Mouse (Mus musculus) stomach, postnatal 0 days (tissue): Measurements from ENCODE around the gene Gm20479. TPM values are rescaled to one million over a fixed set of nuclear protein-coding genes. Genes with fewer than 3 reads are reported as not detected.

ENCODE experiments used
- ATAC-seq: fragments of 200-750 bp; cut with Nextera tagmentation; 2 replicates; pipeline ENCODE4 v1.8.0; 2017; ENCODE audit not compliant: low FRiP score, low TSS enrichment
- DNase-seq: peaks from one replicate; pipeline ENCODE4 v3.0.0-alpha.2; 2016; ENCODE audit warnings: low spot score
- H3K27ac ChIP-seq: fragments of 300-500 bp; sonication (generic); replicated peaks from 2 replicates; pipeline ENCODE4 v1.5.1; 2014; ENCODE audit warnings: mild to moderate bottlenecking, control low read depth
- H3K27me3 ChIP-seq: fragments of 300-500 bp; sonication (generic); 2 replicates; pipeline ENCODE4 v1.6.1; 2014; ENCODE audit warnings: low read length; ENCODE audit not compliant: control insufficient read depth, insufficient read depth
- H3K36me3 ChIP-seq: fragments of 300-500 bp; sonication (generic); 2 replicates; pipeline ENCODE4 v1.6.1; 2014; ENCODE audit warnings: low read length, mixed read lengths; ENCODE audit not compliant: control insufficient read depth, insufficient read depth
- H3K4me1 ChIP-seq: fragments of 300-500 bp; sonication (generic); replicated peaks from 2 replicates; pipeline ENCODE4 v1.6.1; 2014; ENCODE audit warnings: antibody characterized with exemption; ENCODE audit not compliant: control insufficient read depth, insufficient read depth
- H3K4me2 ChIP-seq: fragments of 300-500 bp; sonication (generic); replicated peaks from 2 replicates; pipeline ENCODE4 v1.6.1; 2014; ENCODE audit warnings: low read depth, mild to moderate bottlenecking, control low read depth, moderate library complexity
- H3K4me3 ChIP-seq: fragments of 300-500 bp; sonication (generic); 2 replicates; pipeline ENCODE4 v1.5.1; 2014; ENCODE audit warnings: low read depth, low read length, control low read depth
- H3K9ac ChIP-seq: fragments of 300-500 bp; sonication (generic); 2 replicates; pipeline ENCODE4 v1.6.1; 2014; ENCODE audit warnings: mild to moderate bottlenecking, low read length, control low read depth, mixed read lengths
- H3K9me3 ChIP-seq: fragments of 300-500 bp; sonication (generic); 2 replicates; pipeline ENCODE4 v1.6.1; 2016; ENCODE audit warnings: low read length; ENCODE audit not compliant: control insufficient read depth
- CTCF ChIP-seq: IDR thresholded peaks from 2 replicates; pipeline ENCODE4 v1.5.1; 2016; ENCODE audit warnings: antibody characterized with exemption, low read depth, mild to moderate bottlenecking, moderate library complexity
- EP300 ChIP-seq: optimal IDR thresholded peaks from 2 replicates; pipeline ENCODE3; 2016; ENCODE audit warnings: antibody characterized with exemption
- WGBS: fragments of 180-500 bp; shearing (Covaris S2); extraction: QIAGEN DNeasy Blood & Tissue Kit; methylation state at CpG from one replicate; pipeline ENCODE4 v1.1.7; 2014; 5-methylcytosine and 5-hydroxymethylcytosine counted together
- polyA plus RNA-seq: library from polyadenylated mRNA; unstranded; fragments of >200 nt; fragmentation: Nextera tagmentation; extraction: Ambion mirVana; gene quantifications from 2 replicates; pipeline ENCODE4 v1.2.1, GENCODE M21; 2015

Gm20479 gene
- polyA plus RNA-seq, 1 experiment from 2014 or later, result 0.28 TPM

DNA sequence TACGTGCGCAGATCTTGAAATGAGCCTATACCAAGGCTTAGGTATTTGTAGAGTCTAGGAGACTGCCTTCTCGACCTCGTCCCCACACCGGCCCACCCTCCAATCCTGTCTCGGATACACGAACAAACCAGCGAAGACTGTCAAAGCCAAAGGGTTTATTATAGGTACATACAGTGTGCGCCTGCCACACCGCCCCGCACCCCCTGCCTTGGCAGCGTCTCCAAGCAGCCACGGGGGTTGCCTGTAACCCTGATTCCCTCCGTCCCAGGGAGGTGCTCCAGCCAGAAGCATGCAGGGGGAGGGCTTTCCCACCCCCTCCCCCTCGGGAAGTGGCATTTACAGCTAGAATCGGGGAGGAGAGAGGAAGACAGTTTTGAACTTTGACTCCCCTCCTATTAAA lies 971 bp downstream of the Gm20479 start:
- Histone ChIP-seq H3K9ac (no peak overlapping the region), H3K4me2 (peak overlapping the region; percentile 77), H3K4me3 (peak overlapping the region; percentile 68), H3K9me3 (no peaks in the 10 kb centered on the region), H3K4me1 (peaks cover 9% of the 10 kb centered on the region; the same call in 1 of the 2 replicates), H3K36me3 (0 out of 2 replicates have a peak, but pooled peaks cover 3% of the 10 kb centered on the region), H3K27me3 (no peaks in the 10 kb centered on the region), H3K27ac (peak overlapping the region; percentile 88)
- DNase-seq (peak; percentile 49), ATAC-seq (peak; percentile 25)
- TF ChIP-seq CTCF (no peak), EP300 (no peak)
- 3% methylated on average over 16 of the region's 16 CpGs for WGBS

DNA sequence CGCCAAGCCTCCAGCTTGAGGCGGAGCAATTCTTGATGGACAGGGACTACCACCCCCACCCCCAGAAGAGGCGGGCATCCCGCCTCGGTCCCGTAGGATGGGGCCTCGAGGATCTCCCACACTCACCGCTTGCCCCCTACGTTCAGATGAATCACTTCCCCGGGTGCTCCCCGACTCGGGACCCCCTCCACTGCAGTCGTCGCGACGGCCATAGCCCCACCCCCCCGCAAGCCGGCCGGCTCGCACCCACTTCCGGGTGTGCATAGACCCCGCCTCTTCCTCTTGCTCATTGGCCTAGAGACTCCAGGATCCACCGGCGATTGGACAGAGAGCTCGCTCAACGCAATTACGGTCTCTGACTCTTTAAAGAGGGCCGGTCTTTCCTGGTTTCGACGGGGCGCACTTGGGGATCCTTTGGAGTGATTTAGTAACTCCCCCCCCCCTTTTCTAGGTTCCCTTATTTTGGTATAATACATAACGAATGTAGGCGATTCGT lies 1.4 kb downstream of the Gm20479 start, which contains the start of gene Shkbp1:
Shkbp1 (minus strand) TSS at position 275 of the 496 bp plus-strand sequence.
- Histone ChIP-seq H3K4me3 (peak within 1 kb of the TSS; percentile 68), H3K4me2 (peak within 1 kb of the TSS; percentile 77), H3K9me3 (no peaks in the 10 kb centered on the region), H3K27ac (peak within 1 kb of the TSS; percentile 88), H3K9ac (peak within 1 kb of the TSS; percentile 64), H3K27me3 (no peaks in the 10 kb centered on the region), H3K36me3 (0 out of 2 replicates have a peak, but pooled peaks cover 3% of the 10 kb centered on the region), H3K4me1 (peaks cover 9% of the 10 kb centered on the region; the same call in 1 of the 2 replicates)
- WGBS, result under 1% methylated on average over 34 of the region's 34 CpGs
- no peak for TF ChIP-seq CTCF
- TF ChIP-seq EP300, result no peak
- DNase-seq, result peak; percentile 92
- ATAC-seq, result peak; percentile 94

DNA sequence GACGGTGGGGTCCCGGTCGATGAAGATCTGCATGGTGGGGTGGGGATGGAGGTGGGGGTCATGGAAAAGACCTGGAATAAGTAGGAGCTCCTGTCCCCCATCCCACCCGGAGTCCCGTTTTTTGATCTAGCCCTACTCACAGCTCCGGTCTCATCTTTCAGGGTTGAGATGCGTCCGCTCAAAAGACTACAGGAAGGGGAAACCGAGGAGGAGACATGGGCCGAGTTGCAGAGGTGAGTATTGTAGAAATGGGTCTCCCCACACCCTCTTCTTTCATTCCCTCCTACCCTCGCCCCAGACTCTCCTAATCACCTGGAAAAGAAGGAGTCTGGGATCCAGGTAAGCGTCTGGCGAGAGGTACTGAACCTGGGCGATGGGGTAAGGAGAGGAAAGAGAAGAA lies 2.0 kb downstream of the Gm20479 start:
- peak overlapping the region; percentile 64 for H3K9ac ChIP-seq
- no peak for ATAC-seq
- 0 out of 2 replicates have a peak, but pooled peaks cover 6% of the 10 kb centered on the region for H3K36me3 ChIP-seq
- DNase-seq, result no peak
- H3K9me3 ChIP-seq, result no peaks in the 10 kb centered on the region
- peaks cover 9% of the 10 kb centered on the region; the same call in 1 of the 2 replicates for H3K4me1 ChIP-seq
- H3K4me2 ChIP-seq, result peak overlapping the region; percentile 77
- H3K27ac ChIP-seq, result no peak overlapping the region; the same call in 1 of the 2 replicates
- peak overlapping the region; percentile 68 for H3K4me3 ChIP-seq
- WGBS, result 2% methylated on average over 14 of the region's 14 CpGs
- H3K27me3 ChIP-seq, result no peaks in the 10 kb centered on the region
- TF ChIP-seq CTCF (no peak), EP300 (no peak)

DNA sequence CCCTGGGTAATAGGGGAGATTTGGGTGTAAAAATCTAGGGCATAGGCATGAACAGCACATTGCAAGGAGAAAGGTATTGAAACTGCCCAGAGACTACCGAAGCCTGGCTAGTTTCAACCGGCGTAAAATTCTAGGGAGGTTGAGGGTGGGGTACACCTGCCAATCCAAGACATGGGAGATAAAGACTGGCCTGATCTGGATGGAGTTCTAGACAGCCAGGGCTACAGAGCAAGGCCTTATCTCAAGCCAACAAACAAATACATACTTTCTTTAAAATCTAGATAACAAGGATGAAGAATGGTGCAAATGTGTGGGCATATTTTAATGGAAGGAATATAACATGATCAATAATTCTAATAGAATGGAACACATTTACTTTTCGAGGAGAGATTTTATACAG lies 2.4 kb downstream of the Gm20479 start:
- no peak overlapping the region for H3K27ac ChIP-seq
- no peak overlapping the region for H3K9ac ChIP-seq
- H3K9me3 ChIP-seq, result no peaks in the 10 kb centered on the region
- 44% methylated on average over 4 of the region's 4 CpGs for WGBS
- DNase-seq (no peak), ATAC-seq (no peak)
- no peak for TF ChIP-seq CTCF
- no peak for TF ChIP-seq EP300
- H3K4me1 ChIP-seq, result peaks cover 9% of the 10 kb centered on the region; the same call in 1 of the 2 replicates
- H3K36me3 ChIP-seq, result 0 out of 2 replicates have a peak, but pooled peaks cover 6% of the 10 kb centered on the region
- peak overlapping the region; percentile 77 for H3K4me2 ChIP-seq
- H3K4me3 ChIP-seq, result peak overlapping the region; percentile 68; the same call in 1 of the 2 replicates
- no peaks in the 10 kb centered on the region for H3K27me3 ChIP-seq

- no peak for DNase-seq
- H3K4me3 ChIP-seq, result no peak overlapping the region
- H3K27ac ChIP-seq, result no peak overlapping the region
- H3K9ac ChIP-seq, result no peak overlapping the region
- H3K4me2 ChIP-seq, result peak overlapping the region; percentile 77; the same call in 1 of the 2 replicates
- ATAC-seq, result peak; percentile 40
- no peaks in the 10 kb centered on the region for H3K9me3 ChIP-seq
- TF ChIP-seq EP300 (no peak), CTCF (no peak)
- 29% methylated on average over 6 of the region's 6 CpGs for WGBS
- H3K36me3 ChIP-seq, result 0 out of 2 replicates have a peak, but pooled peaks cover 6% of the 10 kb centered on the region
- peaks cover 9% of the 10 kb centered on the region; the same call in 1 of the 2 replicates for H3K4me1 ChIP-seq
- H3K27me3 ChIP-seq, result no peaks in the 10 kb centered on the region
Measured at GRCm38 (mm10) chr7:27354144-27354543, 3.1 kb downstream of the Gm20479 start.

GRCm38 (mm10) chr7:27345444-27345843 lies 11.8 kb downstream of the Gm20479 start:
- TF ChIP-seq CTCF (no peak), EP300 (no peak)
- no peak overlapping the region for H3K4me3 ChIP-seq
- no peaks in the 10 kb centered on the region for H3K27me3 ChIP-seq
- DNase-seq, result no peak
- no peak overlapping the region for H3K9ac ChIP-seq
- H3K9me3 ChIP-seq, result no peaks in the 10 kb centered on the region
- no peak for ATAC-seq
- WGBS, result 23% methylated on average over 6 of the region's 6 CpGs
- H3K4me2 ChIP-seq, result no peak overlapping the region
- no peak overlapping the region for H3K27ac ChIP-seq
- H3K36me3 ChIP-seq, result peaks cover 7% of the 10 kb centered on the region; the same call in 1 of the 2 replicates
- no peaks in the 10 kb centered on the region for H3K4me1 ChIP-seq
